Mouse (Mus musculus) liver, embryonic 13.5 days (tissue): ENCODE measurements around the gene Pcbp2. TPM values are rescaled to one million over a fixed set of nuclear protein-coding genes. Genes with fewer than 3 reads are reported as not detected.

Source experiments
- ATAC-seq: fragments of 200-750 bp; cut with Nextera tagmentation; 2 replicates; pipeline ENCODE4 v1.8.0; 2017; ENCODE audit warnings: low read depth, mild to moderate bottlenecking, moderate number of reproducible peaks, moderate library complexity
- DNase-seq: peaks from one replicate; pipeline ENCODE4 v3.0.0; 2022
- H3K27ac ChIP-seq: fragments of 300-500 bp; sonication (generic); 2 replicates; pipeline ENCODE4 v1.5.1; 2015; ENCODE audit warnings: moderate library complexity, mild to moderate bottlenecking, inconsistent platforms
- H3K27me3 ChIP-seq: fragments of 300-500 bp; sonication (generic); 2 replicates; pipeline ENCODE4 v1.6.1; 2015; ENCODE audit warnings: mild to moderate bottlenecking, inconsistent platforms
- H3K36me3 ChIP-seq: fragments of 300-500 bp; sonication (generic); 2 replicates; pipeline ENCODE4 v1.6.1; 2015; ENCODE audit warnings: mild to moderate bottlenecking, inconsistent platforms
- H3K4me1 ChIP-seq: fragments of 300-500 bp; sonication (generic); replicated peaks from 2 replicates; pipeline ENCODE4 v1.6.1; 2015; ENCODE audit warnings: inconsistent platforms
- H3K4me2 ChIP-seq: fragments of 300-500 bp; sonication (generic); 2 replicates; pipeline ENCODE4 v1.6.1; 2015; ENCODE audit warnings: inconsistent platforms, mild to moderate bottlenecking, moderate library complexity
- H3K4me3 ChIP-seq: fragments of 300-500 bp; sonication (generic); replicated peaks from 2 replicates; pipeline ENCODE4 v1.5.1; 2015; ENCODE audit warnings: mild to moderate bottlenecking, inconsistent platforms
- H3K9ac ChIP-seq: fragments of 300-500 bp; sonication (generic); 2 replicates; pipeline ENCODE4 v1.6.1; 2015; ENCODE audit warnings: mild to moderate bottlenecking, inconsistent platforms
- H3K9me3 ChIP-seq: fragments of 300-500 bp; sonication (generic); replicated peaks from 2 replicates; pipeline ENCODE4 v1.6.1; 2016; ENCODE audit warnings: inconsistent platforms
- WGBS: fragments of 180-500 bp; shearing (Covaris S2); methylation state at CpG from one replicate; pipeline ENCODE4 v1.1.7; 2015; ENCODE audit not compliant: insufficient replicate concordance; 5-methylcytosine and 5-hydroxymethylcytosine counted together
- polyA plus RNA-seq: library from polyadenylated mRNA; unstranded; fragments of >200 nt; fragmentation: Nextera tagmentation; extraction: Ambion mirVana; gene quantifications from 2 replicates; pipeline ENCODE4 v1.2.1, GENCODE M21; 2015

The Pcbp2 gene
- 91.4 and 92.1 TPM in 2 replicates for polyA plus RNA-seq

DNA sequence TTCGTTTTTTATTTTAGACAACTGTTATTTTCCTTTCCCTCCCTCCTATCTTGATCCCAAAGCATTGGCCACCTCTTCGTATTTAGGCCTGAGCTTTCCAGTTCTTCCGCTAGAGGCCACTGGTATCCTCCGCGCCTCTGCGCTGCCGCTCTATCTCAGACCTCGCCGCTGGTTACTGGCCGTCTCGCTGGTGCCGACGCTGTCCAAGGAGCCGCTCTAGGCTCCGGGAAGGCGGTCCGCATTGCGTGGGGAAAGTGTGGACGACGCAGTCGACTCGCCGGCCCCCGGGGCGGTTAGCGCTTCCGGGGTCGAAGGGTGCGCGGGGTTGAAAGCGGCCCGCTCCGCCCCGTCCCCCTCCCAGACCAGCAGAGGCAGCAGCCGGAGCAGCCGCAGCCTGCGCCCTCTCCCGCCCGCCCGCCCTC is at the start of gene Pcbp2:
Gene Pcbp2 (plus strand): TSS at position 357 of the 422 bp plus-strand sequence.
- peak; percentile 95 for DNase-seq
- WGBS, result under 1% methylated on average over 32 of the region's 40 CpGs
- H3K36me3 ChIP-seq, result peaks cover 45% of the 10 kb centered on the region
- peak within 1 kb of the TSS; percentile 96 for H3K4me3 ChIP-seq
- ATAC-seq, result peak; percentile 98
- H3K27me3 ChIP-seq, result no peaks in the 10 kb centered on the region
- no peaks in the 10 kb centered on the region for H3K9me3 ChIP-seq
- peak within 1 kb of the TSS; percentile 93 for H3K27ac ChIP-seq
- H3K4me2 ChIP-seq, result peak within 1 kb of the TSS; percentile 79
- peak within 1 kb of the TSS; percentile 97 for H3K9ac ChIP-seq
- H3K4me1 ChIP-seq, result peaks cover 23% of the 10 kb centered on the region

DNA sequence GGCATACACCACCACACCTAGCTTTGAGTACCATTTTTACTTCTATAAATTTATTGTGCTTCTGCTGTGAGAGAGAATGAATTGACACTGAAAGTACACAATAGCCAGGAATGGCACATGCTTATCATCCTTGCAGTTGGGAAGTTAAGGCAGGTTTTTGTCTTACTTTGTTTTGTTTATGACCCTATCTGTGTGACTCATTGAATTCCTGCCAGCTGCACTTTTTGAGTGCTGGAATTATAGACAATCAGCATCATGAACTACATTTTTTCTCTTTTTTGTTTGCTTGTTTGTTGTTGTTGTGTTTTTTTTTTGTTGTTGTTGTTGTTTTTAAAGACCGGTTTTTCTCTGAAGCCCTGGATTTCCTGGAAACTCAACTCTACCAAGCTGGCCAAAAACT is 49.4 kb upstream of the Pcbp2 start:
- no peak for ATAC-seq
- no peak overlapping the region for H3K4me3 ChIP-seq
- no peak overlapping the region for H3K4me2 ChIP-seq
- no peaks in the 10 kb centered on the region for H3K9me3 ChIP-seq
- 33% methylated on average over 1 of the region's 1 CpGs for WGBS
- 0 out of 2 replicates have a peak, but pooled peaks cover 4% of the 10 kb centered on the region for H3K4me1 ChIP-seq
- no peak overlapping the region for H3K9ac ChIP-seq
- H3K27ac ChIP-seq, result no peak overlapping the region
- no peaks in the 10 kb centered on the region for H3K27me3 ChIP-seq
- peaks cover 61% of the 10 kb centered on the region for H3K36me3 ChIP-seq
- DNase-seq, result no peak

GRCm38 (mm10) chr15:102421437-102421836 is 48.9 kb upstream of the Pcbp2 start:
- no peaks in the 10 kb centered on the region for H3K27me3 ChIP-seq
- no peak for ATAC-seq
- H3K27ac ChIP-seq, result no peak overlapping the region
- no peak overlapping the region for H3K4me3 ChIP-seq
- no peaks in the 10 kb centered on the region for H3K9me3 ChIP-seq
- no peak overlapping the region for H3K9ac ChIP-seq
- H3K4me2 ChIP-seq, result no peak overlapping the region
- peaks cover 63% of the 10 kb centered on the region for H3K36me3 ChIP-seq
- H3K4me1 ChIP-seq, result 0 out of 2 replicates have a peak, but pooled peaks cover 4% of the 10 kb centered on the region
- DNase-seq, result no peak
- WGBS, result 60% methylated on average over 3 of the region's 3 CpGs

DNA sequence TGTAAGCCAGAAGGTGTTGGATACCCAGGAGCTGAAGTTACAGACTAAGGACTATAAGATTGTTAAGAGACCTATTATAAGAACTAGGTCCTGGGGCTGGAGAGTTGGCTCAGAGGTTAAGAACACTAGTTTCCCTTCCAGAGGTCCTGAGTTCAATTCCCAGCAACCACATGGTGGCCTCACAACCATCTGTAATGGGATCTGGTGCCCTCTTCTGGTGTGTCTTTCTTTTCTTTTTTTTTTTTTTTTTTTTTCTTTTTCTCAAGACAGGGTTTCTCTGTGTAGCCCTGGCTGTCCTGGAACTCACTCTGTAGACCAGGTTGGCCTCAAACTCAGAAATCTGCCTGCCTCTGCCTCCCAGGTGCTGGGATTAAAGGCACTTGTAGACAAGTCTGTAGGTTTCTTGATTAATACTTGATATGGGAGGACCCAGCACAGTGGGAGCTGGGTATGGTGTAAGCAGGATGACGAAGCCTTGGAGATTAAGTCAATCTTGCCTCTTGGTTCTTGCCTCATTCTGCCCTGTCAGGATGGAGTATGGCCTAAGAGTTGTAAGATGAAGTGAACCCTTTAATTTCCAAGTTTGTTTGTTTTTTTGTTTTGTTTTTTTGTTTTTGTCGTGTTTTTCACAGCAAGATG is 46.6 kb upstream of the Pcbp2 start:
- no peak overlapping the region for H3K4me2 ChIP-seq
- H3K27ac ChIP-seq, result no peak overlapping the region
- ATAC-seq, result no peak
- H3K27me3 ChIP-seq, result no peaks in the 10 kb centered on the region
- WGBS, result 79% methylated on average over 2 of the region's 2 CpGs
- H3K9me3 ChIP-seq, result no peaks in the 10 kb centered on the region
- H3K9ac ChIP-seq, result no peak overlapping the region
- 0 out of 2 replicates have a peak, but pooled peaks cover 4% of the 10 kb centered on the region for H3K4me1 ChIP-seq
- DNase-seq, result no peak
- H3K36me3 ChIP-seq, result peaks cover 72% of the 10 kb centered on the region
- no peak overlapping the region for H3K4me3 ChIP-seq

DNA sequence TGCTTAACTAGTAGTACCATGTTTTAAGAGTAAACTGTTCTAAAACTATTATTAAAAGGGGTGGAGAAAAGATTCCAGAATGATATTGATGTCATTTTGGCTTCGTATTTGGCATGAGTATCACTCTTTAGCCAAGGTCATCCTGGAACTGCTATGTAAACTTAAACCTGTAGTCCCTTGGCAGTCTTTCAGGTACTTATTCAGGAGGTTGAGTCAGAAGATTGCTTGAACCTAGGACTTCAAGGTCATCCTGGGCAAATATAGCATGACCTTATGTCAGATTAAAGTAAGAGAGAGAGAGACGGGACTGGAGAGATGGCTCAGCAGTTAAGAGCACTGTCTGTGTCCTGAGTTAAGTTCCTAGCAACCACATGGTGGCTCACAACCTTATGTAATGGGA is 45.7 kb upstream of the Pcbp2 start:
- Histone ChIP-seq H3K9me3 (no peaks in the 10 kb centered on the region), H3K9ac (no peak overlapping the region), H3K36me3 (peaks cover 72% of the 10 kb centered on the region), H3K4me1 (no peaks in the 10 kb centered on the region), H3K27ac (no peak overlapping the region), H3K27me3 (no peaks in the 10 kb centered on the region), H3K4me2 (no peak overlapping the region), H3K4me3 (no peak overlapping the region)
- ATAC-seq (no peak), DNase-seq (no peak)
- WGBS, result 80% methylated on average over 2 of the region's 2 CpGs

DNA sequence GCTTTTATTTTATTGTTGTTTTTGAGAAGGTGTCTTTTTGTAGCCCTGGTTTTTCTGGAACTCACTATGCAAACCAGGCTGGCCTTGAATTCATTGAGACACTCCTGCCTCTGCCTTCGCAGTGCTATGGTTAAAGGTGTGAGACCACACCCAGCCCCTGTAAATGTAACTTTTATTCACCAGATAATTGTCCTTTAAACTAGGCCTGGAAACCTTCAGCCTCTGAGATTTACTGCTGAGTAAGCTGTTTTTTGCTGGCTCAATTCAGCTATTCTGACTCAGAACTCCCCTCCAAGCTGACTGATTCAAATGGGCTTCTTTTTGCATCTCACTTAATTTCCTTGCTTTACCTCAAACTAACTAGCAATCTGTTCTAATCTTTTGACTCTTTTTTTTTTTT is 43.4 kb upstream of the Pcbp2 start:
- peaks cover 90% of the 10 kb centered on the region for H3K36me3 ChIP-seq

GRCm38 (mm10) chr15:102432046-102432445 is 38.3 kb upstream of the Pcbp2 start:
- H3K36me3 ChIP-seq, result peaks cover 83% of the 10 kb centered on the region
- no peak overlapping the region for H3K4me3 ChIP-seq
- no peak overlapping the region for H3K9ac ChIP-seq
- ATAC-seq, result no peak
- no peaks in the 10 kb centered on the region for H3K9me3 ChIP-seq
- no peaks in the 10 kb centered on the region for H3K4me1 ChIP-seq
- WGBS, result 64% methylated on average over 1 of the region's 1 CpGs
- no peak overlapping the region for H3K27ac ChIP-seq
- no peaks in the 10 kb centered on the region for H3K27me3 ChIP-seq
- DNase-seq, result no peak
- H3K4me2 ChIP-seq, result no peak overlapping the region

More for the DNA sequence above, 43.4 kb upstream of the Pcbp2 start:
- no peak overlapping the region for H3K4me3 ChIP-seq
- 91% methylated on average over 1 of the region's 1 CpGs for WGBS
- no peak overlapping the region for H3K9ac ChIP-seq
- H3K27me3 ChIP-seq, result no peaks in the 10 kb centered on the region
- DNase-seq (no peak), ATAC-seq (no peak)
- H3K4me2 ChIP-seq, result no peak overlapping the region
- H3K27ac ChIP-seq, result no peak overlapping the region
- no peaks in the 10 kb centered on the region for H3K9me3 ChIP-seq
- no peaks in the 10 kb centered on the region for H3K4me1 ChIP-seq

DNA sequence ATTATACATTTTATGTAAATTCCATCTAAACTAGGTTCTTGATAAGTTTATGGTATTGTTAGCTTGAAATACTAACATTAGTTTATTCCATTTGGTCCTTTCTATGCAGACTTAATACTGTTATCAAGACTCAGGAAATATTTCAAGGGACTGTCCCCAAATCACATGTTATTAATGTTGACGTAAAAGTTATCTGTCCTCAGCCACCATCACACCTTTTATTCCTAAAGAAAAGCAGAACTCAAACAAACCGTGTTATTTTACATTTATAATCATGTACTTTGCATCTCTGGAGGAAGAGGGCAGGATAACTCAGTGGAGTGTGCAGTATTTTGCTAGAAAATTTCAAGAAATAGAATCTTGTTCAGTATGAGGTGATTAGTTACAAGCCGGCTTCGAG is 37.2 kb upstream of the Pcbp2 start:
- Histone ChIP-seq H3K27me3 (no peaks in the 10 kb centered on the region), H3K36me3 (peaks cover 72% of the 10 kb centered on the region), H3K4me2 (no peak overlapping the region), H3K4me1 (no peaks in the 10 kb centered on the region), H3K27ac (no peak overlapping the region), H3K4me3 (no peak overlapping the region), H3K9me3 (no peaks in the 10 kb centered on the region), H3K9ac (no peak overlapping the region)
- ATAC-seq (no peak), DNase-seq (no peak)
- 80% methylated on average over 4 of the region's 4 CpGs for WGBS

- DNase-seq, result peak; percentile 65
- H3K27ac ChIP-seq, result no peak overlapping the region
- WGBS, result 38% methylated on average over 2 of the region's 2 CpGs
- ATAC-seq, result peak; percentile 52; the same call in 1 of the 2 replicates
- H3K4me1 ChIP-seq, result peaks cover 12% of the 10 kb centered on the region
- H3K9me3 ChIP-seq, result no peaks in the 10 kb centered on the region
- no peaks in the 10 kb centered on the region for H3K36me3 ChIP-seq
- H3K9ac ChIP-seq, result no peak overlapping the region
- no peaks in the 10 kb centered on the region for H3K27me3 ChIP-seq
- H3K4me3 ChIP-seq, result no peak overlapping the region
- H3K4me2 ChIP-seq, result no peak overlapping the region
These were observed 27.8 kb upstream of the Pcbp2 start for GRCm38 (mm10) chr15:102442490-102442889.

DNA sequence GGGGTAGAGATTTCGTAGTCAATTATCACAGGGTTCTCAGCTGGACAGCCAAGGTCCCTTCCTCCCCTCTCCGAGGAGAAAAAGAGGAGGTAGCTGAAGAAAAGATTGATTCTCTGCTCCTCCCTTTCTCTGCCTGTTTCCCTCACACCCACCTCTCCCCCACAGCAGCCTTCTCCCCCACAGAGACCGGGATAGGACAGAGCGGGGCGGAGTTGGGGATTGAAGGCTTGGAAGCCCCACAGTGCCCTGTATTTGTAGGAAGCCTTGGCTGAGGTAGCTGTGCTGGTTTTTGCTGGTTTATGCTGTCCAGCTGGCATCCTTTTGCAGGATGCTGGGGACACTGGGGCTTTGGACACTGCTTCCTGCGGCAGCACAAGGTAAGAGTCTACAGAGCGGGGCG is 25.2 kb upstream of the Pcbp2 start, which contains the start of gene Amhr2:
Gene Amhr2 (plus strand): TSS at position 222 of the 400 bp plus-strand sequence.
- no peak for ATAC-seq
- no peak for DNase-seq
- whole genome bisulfite sequencing, result 75% methylated on average over 8 of the region's 8 CpGs
- Histone ChIP-seq H3K27ac (no peak within 1 kb of the TSS), H3K4me2 (no peak within 1 kb of the TSS), H3K27me3 (no peaks in the 10 kb centered on the region), H3K4me3 (no peak within 1 kb of the TSS), H3K9ac (no peak within 1 kb of the TSS), H3K4me1 (peaks cover 14% of the 10 kb centered on the region), H3K9me3 (no peaks in the 10 kb centered on the region), H3K36me3 (no peaks in the 10 kb centered on the region)

DNA sequence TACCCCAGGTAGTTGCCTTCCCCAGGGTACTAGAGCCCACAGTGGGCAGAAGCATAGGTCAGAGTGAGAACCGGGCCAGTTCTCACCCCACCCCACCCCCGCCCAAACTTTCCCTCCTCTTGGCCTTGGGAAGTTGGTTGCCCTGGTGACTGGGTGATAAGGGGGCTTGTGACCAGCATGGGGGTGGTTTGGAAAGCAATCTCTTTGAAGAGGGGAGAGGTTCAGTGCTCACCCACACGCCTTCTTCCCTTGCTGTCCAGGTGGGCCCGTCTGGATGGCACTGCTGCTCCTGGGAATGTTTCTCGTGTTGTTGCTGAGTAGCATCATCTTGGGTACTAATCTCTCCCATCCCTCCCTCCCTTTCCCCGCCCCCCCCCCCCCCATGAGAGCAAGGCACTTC is 23.9 kb upstream of the Pcbp2 start:
- WGBS, result 18% methylated on average over 5 of the region's 6 CpGs
- ATAC-seq, result no peak

DNA sequence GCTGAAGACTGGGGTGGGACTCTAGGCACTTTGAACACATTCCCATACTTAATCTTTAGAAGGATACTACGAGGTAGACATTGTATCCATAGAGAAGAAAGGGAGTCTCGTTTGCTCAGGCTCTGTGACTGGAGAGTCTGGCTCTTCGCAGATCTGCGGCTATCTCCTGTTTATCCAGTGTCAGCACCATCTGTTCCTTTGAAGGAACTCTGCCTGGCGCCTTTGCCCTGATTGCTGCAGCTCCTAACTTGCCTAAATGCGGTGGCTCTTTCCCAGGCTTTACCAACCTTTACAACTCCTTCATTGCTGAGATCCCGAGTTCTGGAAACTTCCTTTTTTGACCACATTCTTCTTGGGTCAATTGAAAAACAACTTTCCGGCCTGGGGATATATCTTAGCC is 21.0 kb upstream of the Pcbp2 start:
- no peak for ATAC-seq
- H3K4me1 ChIP-seq, result peaks cover 18% of the 10 kb centered on the region
- H3K4me3 ChIP-seq, result no peak overlapping the region
- DNase-seq, result no peak
- no peaks in the 10 kb centered on the region for H3K9me3 ChIP-seq
- no peak overlapping the region for H3K4me2 ChIP-seq
- H3K27ac ChIP-seq, result no peak overlapping the region
- H3K9ac ChIP-seq, result no peak overlapping the region
- no peaks in the 10 kb centered on the region for H3K27me3 ChIP-seq
- H3K36me3 ChIP-seq, result no peaks in the 10 kb centered on the region
- WGBS, result 56% methylated on average over 8 of the region's 8 CpGs

More for the DNA sequence above, 23.9 kb upstream of the Pcbp2 start:
- Histone ChIP-seq H3K4me2 (no peak overlapping the region), H3K4me3 (no peak overlapping the region), H3K27ac (no peak overlapping the region), H3K27me3 (no peaks in the 10 kb centered on the region), H3K9ac (no peak overlapping the region), H3K36me3 (no peaks in the 10 kb centered on the region), H3K4me1 (peaks cover 18% of the 10 kb centered on the region), H3K9me3 (no peaks in the 10 kb centered on the region)
- DNase-seq, result no peak
